Comparison of ENCODE assay signal across 19 mouse cellular contexts in genomic region chr12:57622030-57622429, GRCm38 (mm10). TPM values are rescaled to one million over a fixed set of nuclear protein-coding genes. Genes with fewer than 3 reads are reported as not detected.
DNase-seq lines count a peak whose midpoint lies in the region; ATAC-seq and TF ChIP-seq lines count a peak whose summit lies in the region.
"Had no signal": no experiment of that assay in that cellular context is flagged by ENCODE, and none has a peak within 500 bp of the region (broad histone marks: within the 10 kb centered on the region; RNA-seq: fewer than 3 reads in every experiment).

No protein-coding gene starts in this region.

- no peak overlapping the region for H3K4me2 ChIP-seq in lung, postnatal 0 days (replicated peaks; ENCODE audit: low read depth, low read length)
- H3K4me2 ChIP-seq in embryonic facial prominence, embryonic 11.5 days (ENCODE audit: low read depth, low read length) = no peak overlapping the region
- no peak overlapping the region for H3K4me2 ChIP-seq in forebrain, embryonic 15.5 days (replicated peaks)
- H3K4me2 ChIP-seq: heart, embryonic 11.5 days; hindbrain, embryonic 15.5 days; lung, embryonic 15.5 days had no signal

- peak; percentile 34 for TF ChIP-seq CTCF in lung, postnatal 0 days (IDR thresholded peaks at IDR 0.05)
- TF ChIP-seq CTCF in ES-Bruce4 (IDR thresholded peaks at IDR 0.05; ENCODE audit: low read depth, low read length) = peak; percentile 64

- no peak for DNase-seq in lung, postnatal 0 days (ENCODE audit: low spot score)
- no peak for DNase-seq in lung, postnatal 10 days
- DNase-seq in WW6 (ENCODE audit: low read depth, low spot score) = peak; percentile 14
- peak; percentile 26 for DNase-seq in embryonic facial prominence, embryonic 11.5 days (ENCODE audit: low spot score)
- DNase-seq in T-cell, adult 2 months (ENCODE audit: low spot score) = no peak
- DNase-seq: adrenal gland, postnatal 14 days; cerebellum, adult 18-20 months; heart, postnatal 36 days; kidney, adult 8-10 months; right cerebral cortex, postnatal 14 days had no signal

- no peak overlapping the region for H3K9ac ChIP-seq in lung, postnatal 0 days (replicated peaks; ENCODE audit: low read depth)
- H3K9ac ChIP-seq in ES-Bruce4 (ENCODE audit: low read depth, poor library complexity, severe bottlenecking) = no peak overlapping the region
- no peak overlapping the region for H3K9ac ChIP-seq in embryonic facial prominence, embryonic 11.5 days (replicated peaks; ENCODE audit: low read length)
- no peak overlapping the region for H3K9ac ChIP-seq in forebrain, embryonic 15.5 days (replicated peaks)
- H3K9ac ChIP-seq: hindbrain, embryonic 15.5 days; lung, embryonic 15.5 days; stomach, embryonic 15.5 days had no signal

- H3K36me3 ChIP-seq in lung, postnatal 0 days (ENCODE audit: insufficient read depth, low read length) = no peaks in the 10 kb centered on the region
- no peaks in the 10 kb centered on the region for H3K36me3 ChIP-seq in ES-Bruce4 (ENCODE audit: control insufficient read depth, insufficient read depth, low read length, poor library complexity, severe bottlenecking)
- H3K36me3 ChIP-seq in embryonic facial prominence, embryonic 11.5 days (replicated peaks; ENCODE audit: control insufficient read depth, insufficient read depth, low read depth, low read length) = no peaks in the 10 kb centered on the region
- H3K36me3 ChIP-seq in forebrain, embryonic 15.5 days = no peaks in the 10 kb centered on the region
- H3K36me3 ChIP-seq: hindbrain, embryonic 15.5 days; lung, embryonic 15.5 days; stomach, embryonic 15.5 days had no signal

- TF ChIP-seq EP300 in lung, postnatal 0 days (IDR thresholded peaks at IDR 0.05) = no peak
- TF ChIP-seq EP300 in ES-Bruce4 (IDR thresholded peaks at IDR 0.05; ENCODE audit: insufficient read depth, low read depth, low read length) = no peak

- no peak for TF ChIP-seq POLR2A in ES-Bruce4 (IDR thresholded peaks at IDR 0.05; ENCODE audit: insufficient read depth, low read length)

- H3K4me3 ChIP-seq in lung, postnatal 0 days (ENCODE audit: low read depth, low read length) = no peak overlapping the region
- H3K4me3 ChIP-seq in ES-Bruce4 (ENCODE audit: low read depth, low read length) = no peak overlapping the region
- H3K4me3 ChIP-seq in embryonic facial prominence, embryonic 11.5 days (ENCODE audit: low read depth, low read length) = no peak overlapping the region
- no peak overlapping the region for H3K4me3 ChIP-seq in forebrain, embryonic 15.5 days
- H3K4me3 ChIP-seq: hindbrain, embryonic 15.5 days; lung, embryonic 15.5 days; megakaryocyte, embryonic 14.5 days; stomach, embryonic 15.5 days had no signal

- 74% methylated on average over 5 of the region's 5 CpGs for WGBS in lung, postnatal 0 days
- 68% methylated on average over 5 of the region's 5 CpGs for WGBS in embryonic facial prominence, embryonic 11.5 days
- 66% methylated on average over 5 of the region's 5 CpGs for WGBS in forebrain, embryonic 15.5 days

- no peaks in the 10 kb centered on the region for H3K9me3 ChIP-seq in lung, postnatal 0 days (ENCODE audit: low read length)
- H3K9me3 ChIP-seq in ES-Bruce4 (replicated peaks; ENCODE audit: control insufficient read depth, insufficient read depth, low read length, poor library complexity, severe bottlenecking) = peaks cover 4% of the 10 kb centered on the region; the same call in 1 of the 2 replicates
- H3K9me3 ChIP-seq in embryonic facial prominence, embryonic 11.5 days (replicated peaks; ENCODE audit: control insufficient read depth, low read length) = no peaks in the 10 kb centered on the region
- no peaks in the 10 kb centered on the region for H3K9me3 ChIP-seq in forebrain, embryonic 15.5 days
- H3K9me3 ChIP-seq: hindbrain, embryonic 15.5 days; lung, embryonic 15.5 days; megakaryocyte, embryonic 14.5 days; stomach, embryonic 15.5 days had no signal

- no peaks in the 10 kb centered on the region for H3K27me3 ChIP-seq in lung, postnatal 0 days (replicated peaks; ENCODE audit: insufficient read depth, low read length)
- H3K27me3 ChIP-seq in ES-Bruce4 (ENCODE audit: control insufficient read depth, insufficient read depth, low read length, poor library complexity, severe bottlenecking) = no peaks in the 10 kb centered on the region
- no peaks in the 10 kb centered on the region for H3K27me3 ChIP-seq in embryonic facial prominence, embryonic 11.5 days (ENCODE audit: control insufficient read depth, insufficient read depth, low read length)
- H3K27me3 ChIP-seq in forebrain, embryonic 15.5 days = no peaks in the 10 kb centered on the region
- H3K27me3 ChIP-seq: hindbrain, embryonic 15.5 days; lung, embryonic 15.5 days; megakaryocyte, embryonic 14.5 days; stomach, embryonic 15.5 days had no signal

- no peak overlapping the region for H3K27ac ChIP-seq in lung, postnatal 0 days (ENCODE audit: low read length)
- H3K27ac ChIP-seq in ES-Bruce4 (ENCODE audit: insufficient read depth, low read length) = no peak overlapping the region
- H3K27ac ChIP-seq in embryonic facial prominence, embryonic 11.5 days (replicated peaks; ENCODE audit: low read depth, low read length) = no peak overlapping the region
- H3K27ac ChIP-seq in forebrain, embryonic 15.5 days (replicated peaks) = no peak overlapping the region
- H3K27ac ChIP-seq: hindbrain, embryonic 15.5 days; lung, embryonic 15.5 days; stomach, embryonic 15.5 days had no signal

- no peak for ATAC-seq in lung, postnatal 0 days
- ATAC-seq in embryonic facial prominence, embryonic 11.5 days (replicated peaks; ENCODE audit: insufficient number of reproducible peaks, low FRiP score, low TSS enrichment, low read depth) = no peak
- no peak for ATAC-seq in forebrain, embryonic 15.5 days (replicated peaks)
- ATAC-seq: CD4-positive, CD25-positive, alpha-beta regulatory T cell, adult 4 months; midbrain, embryonic 16.5 days had no signal

- H3K4me1 ChIP-seq in lung, postnatal 0 days (ENCODE audit: insufficient read depth, low read depth, low read length) = no peaks in the 10 kb centered on the region
- H3K4me1 ChIP-seq in ES-Bruce4 (ENCODE audit: control insufficient read depth, insufficient read depth, low read length) = no peaks in the 10 kb centered on the region
- H3K4me1 ChIP-seq in embryonic facial prominence, embryonic 11.5 days (ENCODE audit: control insufficient read depth, insufficient read depth, low read length) = no peaks in the 10 kb centered on the region
- H3K4me1 ChIP-seq in forebrain, embryonic 15.5 days = no peaks in the 10 kb centered on the region
- H3K4me1 ChIP-seq: hindbrain, embryonic 15.5 days; lung, embryonic 15.5 days; megakaryocyte, embryonic 14.5 days had no signal

RNA-seq across cellular contexts. Expression of gene Ttc6, which starts 58.1 kb away (rescaled TPM):
- polyA plus RNA-seq in lung, postnatal 0 days (2015; fragmentation: Nextera tagmentation; extraction: Ambion mirVana) = 2.1 and 2.5 TPM in 2 replicates
- 0.22 and 0.24 TPM in 2 replicates for polyA plus RNA-seq in ES-Bruce4 (2011; ENCODE audit: insufficient read depth, insufficient read length, low read depth, missing spikeins)
- 0.31 and 0.38 TPM in 2 replicates for polyA plus RNA-seq in embryonic facial prominence, embryonic 11.5 days (2014; fragmentation: Nextera tagmentation; extraction: Ambion mirVana)
- 0.11 and 0.27 TPM in 2 replicates for polyA plus RNA-seq in forebrain, embryonic 15.5 days (2015; fragmentation: Nextera tagmentation; extraction: Ambion mirVana)
- polyA plus RNA-seq: CD4-positive, CD25-positive, alpha-beta regulatory T cell, adult 4 months had no signal

Comparison
In these comparisons a context has a peak if more than half of its experiments do, and no peak if none do; other contexts are left out.
1. DNase-seq: peak in WW6 (single experiment) and embryonic facial prominence, embryonic 11.5 days (single experiment); none in lung, postnatal 0 days (single experiment), lung, postnatal 10 days (single experiment) and T-cell, adult 2 months (single experiment).